ENCODE assay signal across 9 mouse cellular contexts in genomic region chr17:48930994-48931393, GRCm38 (mm10). TPM values are rescaled to one million over a fixed set of nuclear protein-coding genes. Genes with fewer than 3 reads are reported as not detected.
DNase-seq lines count a peak whose midpoint lies in the region; ATAC-seq and TF ChIP-seq lines count a peak whose summit lies in the region.
"Had no signal": no experiment of that assay in that cellular context is flagged by ENCODE, and none has a peak within 500 bp of the region (broad histone marks: within the 10 kb centered on the region; RNA-seq: fewer than 3 reads in every experiment).

No protein-coding gene starts in this region.

- H3K27me3 ChIP-seq in kidney, embryonic 16.5 days (ENCODE audit: insufficient read depth, low read length): peaks cover 27% of the 10 kb centered on the region
- no peaks in the 10 kb centered on the region for H3K27me3 ChIP-seq in kidney, adult 2 months (replicated peaks; ENCODE audit: control insufficient read depth, insufficient read depth, low read length)
- peaks cover 28% of the 10 kb centered on the region for H3K27me3 ChIP-seq in hindbrain, embryonic 13.5 days
- H3K27me3 ChIP-seq in midbrain, embryonic 15.5 days (replicated peaks): 0 out of 2 replicates have a peak, but pooled peaks cover 4% of the 10 kb centered on the region

- TF ChIP-seq POLR2A in kidney, adult 2 months (IDR thresholded peaks at IDR 0.05; ENCODE audit: low read depth, low read length): no peak
- no peak for TF ChIP-seq POLR2A in brain, embryonic 14.5 days (IDR thresholded peaks at IDR 0.05; ENCODE audit: borderline replicate concordance, extremely low read depth, insufficient read depth, insufficient read length, poor library complexity, severe bottlenecking)

- 47% methylated on average over 10 of the region's 10 CpGs for WGBS in kidney, embryonic 16.5 days
- WGBS in kidney, adult 2 months: 45% methylated on average over 10 of the region's 10 CpGs
- 75% methylated on average over 10 of the region's 10 CpGs for WGBS in hindbrain, embryonic 13.5 days
- WGBS in midbrain, embryonic 15.5 days: 61% methylated on average over 10 of the region's 10 CpGs

- no peak overlapping the region for H3K9ac ChIP-seq in kidney, embryonic 16.5 days (replicated peaks; ENCODE audit: low read length)
- no peak overlapping the region for H3K9ac ChIP-seq in hindbrain, embryonic 13.5 days
- no peak overlapping the region for H3K9ac ChIP-seq in midbrain, embryonic 15.5 days

- H3K36me3 ChIP-seq in kidney, embryonic 16.5 days (ENCODE audit: insufficient read depth, low read length): no peaks in the 10 kb centered on the region
- no peaks in the 10 kb centered on the region for H3K36me3 ChIP-seq in kidney, adult 2 months (ENCODE audit: control insufficient read depth, insufficient read depth, low read length)
- H3K36me3 ChIP-seq in hindbrain, embryonic 13.5 days: no peaks in the 10 kb centered on the region
- no peaks in the 10 kb centered on the region for H3K36me3 ChIP-seq in midbrain, embryonic 15.5 days (replicated peaks)

- H3K4me3 ChIP-seq in kidney, embryonic 16.5 days (ENCODE audit: low read length): no peak overlapping the region
- H3K4me3 ChIP-seq in kidney, adult 2 months (ENCODE audit: insufficient read depth, low read depth, low read length): no peak overlapping the region
- H3K4me3 ChIP-seq in hindbrain, embryonic 13.5 days: no peak overlapping the region
- peak overlapping the region; percentile 82 for H3K4me3 ChIP-seq in midbrain, embryonic 15.5 days

- ATAC-seq in kidney, embryonic 16.5 days (ENCODE audit: low FRiP score, low TSS enrichment): no peak
- ATAC-seq in hindbrain, embryonic 13.5 days (ENCODE audit: low FRiP score): peak; percentile 23; the same call in 1 of the 2 replicates
- ATAC-seq in midbrain, embryonic 15.5 days (replicated peaks): no peak; the same call in 1 of the 2 replicates

- DNase-seq in kidney, adult 2 months: no peak
- peak; percentile 49 for DNase-seq in brain, embryonic 14.5 days (ENCODE audit: low read depth)
- no peak for DNase-seq in cerebellum, adult 18-20 months
- DNase-seq in embryo, embryonic 10 days (ENCODE audit: low spot score): no peak
- DNase-seq in urinary bladder, postnatal 14 days (ENCODE audit: low spot score): no peak
- DNase-seq: adrenal gland, adult 2 months had no signal

- TF ChIP-seq CTCF in kidney, adult 2 months (conservative IDR thresholded peaks at IDR 0.05; ENCODE audit: insufficient read depth, insufficient read length, low read depth, low read length): no peak
- peak; percentile 28; the same call in 1 of the 2 replicates for TF ChIP-seq CTCF in brain, embryonic 14.5 days (IDR thresholded peaks at IDR 0.05; ENCODE audit: borderline replicate concordance, extremely low read depth, insufficient read depth, insufficient read length)

- H3K4me1 ChIP-seq in kidney, embryonic 16.5 days (ENCODE audit: insufficient read depth, low read length): peaks cover 26% of the 10 kb centered on the region
- H3K4me1 ChIP-seq in kidney, adult 2 months (ENCODE audit: control insufficient read depth, insufficient read depth, low read length): no peaks in the 10 kb centered on the region
- peaks cover 38% of the 10 kb centered on the region for H3K4me1 ChIP-seq in hindbrain, embryonic 13.5 days (replicated peaks)
- peaks cover 26% of the 10 kb centered on the region for H3K4me1 ChIP-seq in midbrain, embryonic 15.5 days

- peak overlapping the region; percentile 85 for H3K4me2 ChIP-seq in kidney, embryonic 16.5 days (replicated peaks; ENCODE audit: low read depth, low read length)
- peak overlapping the region; percentile 81 for H3K4me2 ChIP-seq in hindbrain, embryonic 13.5 days
- peak overlapping the region; percentile 88 for H3K4me2 ChIP-seq in midbrain, embryonic 15.5 days

- no peak overlapping the region for H3K27ac ChIP-seq in kidney, embryonic 16.5 days (ENCODE audit: low read length)
- no peak overlapping the region for H3K27ac ChIP-seq in kidney, adult 2 months (ENCODE audit: insufficient read depth, low read depth, low read length)
- H3K27ac ChIP-seq in hindbrain, embryonic 13.5 days: no peak overlapping the region
- H3K27ac ChIP-seq in midbrain, embryonic 15.5 days: 0 out of 2 replicates have a peak overlapping the region, but pooled peaks have one; percentile 86

- no peaks in the 10 kb centered on the region for H3K9me3 ChIP-seq in kidney, embryonic 16.5 days (ENCODE audit: low read length)
- H3K9me3 ChIP-seq in hindbrain, embryonic 13.5 days: no peaks in the 10 kb centered on the region
- no peaks in the 10 kb centered on the region for H3K9me3 ChIP-seq in midbrain, embryonic 15.5 days

RNA-seq across cellular contexts. Expression of gene Lrfn2, which starts 1.2 kb away (rescaled TPM):
- 0.94 and 1.3 TPM in 2 replicates for polyA plus RNA-seq in kidney, embryonic 16.5 days (2015; fragmentation: Nextera tagmentation; extraction: Ambion mirVana)
- 0.22 and 0.30 TPM in 2 replicates for polyA plus RNA-seq in kidney, adult 2 months (2012; rRNA removed)
- 6.2 and 9.0 TPM in 2 replicates for polyA plus RNA-seq in brain, embryonic 14.5 days (2012; rRNA removed)
- polyA plus RNA-seq in hindbrain, embryonic 13.5 days (2015; fragmentation: Nextera tagmentation; extraction: Ambion mirVana): 6.5 and 7.0 TPM in 2 replicates
- 11.1 and 12.5 TPM in 2 replicates for polyA plus RNA-seq in midbrain, embryonic 15.5 days (2015; fragmentation: Nextera tagmentation; extraction: Ambion mirVana)
